Mouse (Mus musculus) stomach, embryonic 15.5 days (tissue): ENCODE data around the gene Olfr351. TPM values are rescaled to one million over a fixed set of nuclear protein-coding genes. Genes with fewer than 3 reads are reported as not detected.

Experiments
- ATAC-seq: fragments of 200-750 bp; cut with Nextera tagmentation; 2 replicates; pipeline ENCODE4 v1.8.0; 2017; ENCODE audit warnings: low read depth, moderate number of reproducible peaks, moderate TSS enrichment; ENCODE audit not compliant: insufficient read depth, low FRiP score
- H3K27ac ChIP-seq: fragments of 300-500 bp; sonication (generic); 2 replicates; pipeline ENCODE4 v1.5.1; 2015; ENCODE audit warnings: mild to moderate bottlenecking, inconsistent platforms
- H3K27me3 ChIP-seq: fragments of 300-500 bp; sonication (generic); replicated peaks from 2 replicates; pipeline ENCODE4 v1.6.1; 2015; ENCODE audit warnings: inconsistent platforms
- H3K36me3 ChIP-seq: fragments of 300-500 bp; sonication (generic); 2 replicates; pipeline ENCODE4 v1.6.1; 2015; ENCODE audit warnings: inconsistent platforms
- H3K4me1 ChIP-seq: fragments of 300-500 bp; sonication (generic); 2 replicates; pipeline ENCODE4 v1.6.1; 2015; ENCODE audit warnings: inconsistent platforms
- H3K4me2 ChIP-seq: fragments of 300-500 bp; sonication (generic); 2 replicates; pipeline ENCODE4 v1.6.1; 2015; ENCODE audit warnings: mild to moderate bottlenecking, inconsistent platforms
- H3K4me3 ChIP-seq: fragments of 300-500 bp; sonication (generic); replicated peaks from 2 replicates; pipeline ENCODE4 v1.5.1; 2015; ENCODE audit warnings: inconsistent platforms
- H3K9ac ChIP-seq: fragments of 300-500 bp; sonication (generic); 2 replicates; pipeline ENCODE4 v1.6.1; 2015; ENCODE audit warnings: inconsistent platforms
- H3K9me3 ChIP-seq: fragments of 300-500 bp; sonication (generic); 2 replicates; pipeline ENCODE4 v1.6.1; 2016; ENCODE audit warnings: inconsistent platforms
- WGBS: fragments of 180-500 bp; shearing (Covaris S2); methylation state at CpG from one replicate; pipeline ENCODE4 v1.1.7; 2015; 5-methylcytosine and 5-hydroxymethylcytosine counted together
- polyA plus RNA-seq: library from polyadenylated mRNA; unstranded; fragments of >200 nt; fragmentation: Nextera tagmentation; extraction: Ambion mirVana; gene quantifications from 2 replicates; pipeline ENCODE4 v1.2.1, GENCODE M21; 2015

Gene Olfr351
- polyA plus RNA-seq = not detected in 2 replicates

DNA sequence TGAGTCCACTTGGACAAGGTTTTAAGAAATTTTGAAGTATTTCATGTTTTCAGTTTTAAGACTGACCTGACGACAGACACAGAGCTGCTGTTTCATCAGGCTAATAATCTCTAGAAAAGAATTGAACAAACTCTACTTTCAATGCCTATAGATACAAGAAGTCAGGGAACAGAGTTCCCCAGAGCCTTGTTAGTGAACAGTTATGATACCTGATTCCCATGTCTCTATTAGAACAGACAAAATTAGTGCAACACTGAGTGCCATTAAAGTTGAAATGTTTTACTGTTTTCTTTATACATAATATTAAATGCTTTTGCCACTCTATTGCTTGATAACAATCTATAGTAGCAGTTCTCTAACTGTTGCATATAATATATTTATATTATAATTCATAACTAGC, at the start of gene Olfr351:
TSS of gene Olfr351 (minus strand) at position 101 of the 400 bp plus-strand sequence.
- Histone ChIP-seq H3K27ac (no peak within 1 kb of the TSS), H3K4me1 (no peaks in the 10 kb centered on the region), H3K9ac (no peak within 1 kb of the TSS), H3K4me3 (no peak within 1 kb of the TSS), H3K9me3 (no peaks in the 10 kb centered on the region), H3K4me2 (no peak within 1 kb of the TSS), H3K36me3 (no peaks in the 10 kb centered on the region), H3K27me3 (no peaks in the 10 kb centered on the region)
- 81% methylated on average over 1 of the region's 1 CpGs for WGBS
- no peak for ATAC-seq

DNA sequence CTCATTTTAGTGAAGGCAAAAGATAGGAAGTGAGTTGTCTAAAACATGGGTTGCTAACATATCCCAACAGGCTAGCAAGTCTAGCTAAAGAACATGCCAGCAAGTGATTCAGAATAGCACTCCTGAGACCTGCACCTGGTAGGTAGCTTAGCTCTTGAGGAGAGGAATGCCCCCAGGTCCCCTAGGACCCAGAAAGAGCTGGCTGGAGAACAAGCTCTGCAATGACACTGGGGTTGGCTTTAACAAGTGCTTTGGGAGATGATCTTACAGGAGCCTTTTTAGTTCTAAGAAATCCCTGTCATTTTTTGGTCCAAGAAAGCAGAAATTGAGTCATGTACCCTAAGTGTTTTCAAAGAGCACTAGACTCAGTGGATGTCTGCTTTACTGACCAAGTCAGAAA, 42.9 kb upstream of the Olfr351 start, which contains the start of gene Olfr354:
TSS of gene Olfr354 (plus strand) at position 301 of the 400 bp plus-strand sequence.
- H3K4me1 ChIP-seq = no peaks in the 10 kb centered on the region
- no peak within 1 kb of the TSS for H3K27ac ChIP-seq
- H3K4me2 ChIP-seq = no peak within 1 kb of the TSS
- no peaks in the 10 kb centered on the region for H3K9me3 ChIP-seq
- no peaks in the 10 kb centered on the region for H3K27me3 ChIP-seq
- no peak for ATAC-seq
- H3K9ac ChIP-seq = no peak within 1 kb of the TSS
- no peaks in the 10 kb centered on the region for H3K36me3 ChIP-seq
- H3K4me3 ChIP-seq = no peak within 1 kb of the TSS

DNA sequence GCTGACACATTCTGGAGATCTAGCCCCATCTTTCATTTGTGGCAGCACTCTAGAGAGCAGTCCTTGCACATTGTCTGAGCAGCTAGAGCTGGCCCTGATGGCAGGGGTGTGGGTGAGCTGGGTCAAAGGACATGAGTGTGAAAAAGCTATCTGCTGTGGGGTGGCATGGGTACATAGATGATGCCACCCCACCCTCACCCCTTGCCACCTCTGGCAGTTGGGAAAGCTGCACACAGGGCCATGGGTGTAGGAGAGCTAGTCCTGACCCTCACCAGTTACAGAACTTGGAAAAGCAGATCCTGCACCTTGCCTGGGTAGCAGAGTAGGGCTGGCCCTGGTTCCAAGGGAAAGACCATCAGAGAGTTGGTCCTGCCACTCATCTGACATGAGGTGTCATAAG, 34.7 kb upstream of the Olfr351 start:
- H3K9me3 ChIP-seq = no peaks in the 10 kb centered on the region
- no peaks in the 10 kb centered on the region for H3K36me3 ChIP-seq
- H3K4me3 ChIP-seq = no peak overlapping the region
- H3K4me2 ChIP-seq = no peak overlapping the region
- no peak for ATAC-seq
- H3K27ac ChIP-seq = no peak overlapping the region
- no peak overlapping the region for H3K9ac ChIP-seq
- H3K27me3 ChIP-seq = no peaks in the 10 kb centered on the region
- no peaks in the 10 kb centered on the region for H3K4me1 ChIP-seq

DNA sequence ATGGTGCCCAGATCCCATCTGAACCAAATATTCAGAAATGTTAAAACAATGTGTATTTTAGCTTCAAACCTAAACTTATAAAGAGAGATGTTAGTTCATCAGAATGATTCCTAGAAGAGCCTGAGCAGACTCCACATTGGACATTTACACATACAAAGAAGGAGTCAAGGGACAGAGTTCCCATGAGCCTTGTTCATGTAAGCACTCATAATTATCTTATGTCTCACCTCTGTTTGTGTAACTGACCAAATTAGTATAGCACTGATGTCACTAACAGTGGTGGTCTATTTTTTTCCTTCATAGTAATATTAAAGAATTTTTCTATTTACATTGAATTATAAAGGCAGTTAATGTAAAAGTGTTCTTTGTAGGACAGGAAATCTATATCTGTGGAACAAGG, 30.4 kb upstream of the Olfr351 start, which contains the start of gene Olfr353:
TSS of gene Olfr353 (minus strand) at position 101 of the 400 bp plus-strand sequence.
- no peak within 1 kb of the TSS for H3K9ac ChIP-seq
- no peak for ATAC-seq

DNA sequence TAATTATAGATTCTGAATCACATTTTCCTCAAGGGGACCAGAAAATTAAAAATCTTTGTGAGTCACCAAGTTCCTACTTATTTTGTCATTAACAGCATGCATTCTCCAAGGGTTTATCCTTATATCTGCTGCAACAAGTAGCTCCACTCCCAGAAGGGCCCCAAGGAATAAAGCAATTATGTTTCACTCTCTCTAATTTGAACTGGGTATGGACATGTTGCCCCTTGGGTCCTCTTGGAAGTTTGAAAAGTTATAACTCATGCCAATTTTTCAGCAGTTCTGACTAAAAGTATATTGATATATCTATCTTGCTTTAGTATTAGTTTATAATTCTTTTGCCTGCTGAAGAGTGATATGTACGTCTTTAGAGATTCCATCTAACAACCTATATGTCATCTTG, 5.7 kb upstream of the Olfr351 start, which contains the start of gene Olfr352:
TSS of gene Olfr352 (plus strand) at position 301 of the 400 bp plus-strand sequence.
- no peaks in the 10 kb centered on the region for H3K27me3 ChIP-seq
- no peaks in the 10 kb centered on the region for H3K36me3 ChIP-seq
- no peak within 1 kb of the TSS for H3K27ac ChIP-seq
- no peaks in the 10 kb centered on the region for H3K9me3 ChIP-seq
- H3K9ac ChIP-seq = no peak within 1 kb of the TSS
- H3K4me3 ChIP-seq = no peak within 1 kb of the TSS
- no peak within 1 kb of the TSS for H3K4me2 ChIP-seq
- H3K4me1 ChIP-seq = no peaks in the 10 kb centered on the region
- no peak for ATAC-seq
- 82% methylated on average over 1 of the region's 1 CpGs for WGBS

More for the DNA sequence above, 30.4 kb upstream of the Olfr351 start, which contains the start of gene Olfr353:
- Histone ChIP-seq H3K4me3 (no peak within 1 kb of the TSS), H3K4me2 (no peak within 1 kb of the TSS), H3K27me3 (no peaks in the 10 kb centered on the region), H3K4me1 (no peaks in the 10 kb centered on the region), H3K27ac (no peak within 1 kb of the TSS), H3K9me3 (no peaks in the 10 kb centered on the region), H3K36me3 (no peaks in the 10 kb centered on the region)

DNA sequence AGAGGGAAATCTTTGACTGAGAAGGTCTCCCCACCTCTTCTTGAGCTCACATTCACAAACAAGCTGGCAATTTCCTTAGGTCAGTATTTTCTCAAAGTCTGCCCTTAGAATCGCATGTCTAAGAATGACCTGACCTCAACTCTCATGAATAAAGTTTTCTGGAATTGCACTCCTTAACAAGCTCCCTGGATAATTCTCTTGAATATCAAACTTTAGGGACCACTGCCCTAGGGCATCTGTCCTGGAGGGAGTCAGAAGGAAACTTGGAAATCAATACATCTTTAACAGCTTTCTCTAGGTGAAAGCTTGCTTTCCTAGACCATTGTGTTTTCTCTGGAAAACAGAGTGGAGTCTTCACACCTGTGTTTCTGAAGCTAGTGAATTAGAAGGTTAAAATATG, 16.4 kb downstream of the Olfr351 start, which contains the start of gene Olfr350:
TSS of gene Olfr350 (plus strand) at position 301 of the 400 bp plus-strand sequence.
- H3K4me2 ChIP-seq = no peak within 1 kb of the TSS
- no peak within 1 kb of the TSS for H3K27ac ChIP-seq
- H3K36me3 ChIP-seq = no peaks in the 10 kb centered on the region
- WGBS = 81% methylated on average over 1 of the region's 1 CpGs
- ATAC-seq = no peak
- no peaks in the 10 kb centered on the region for H3K27me3 ChIP-seq
- H3K9ac ChIP-seq = no peak within 1 kb of the TSS
- no peaks in the 10 kb centered on the region for H3K9me3 ChIP-seq
- H3K4me1 ChIP-seq = no peaks in the 10 kb centered on the region
- H3K4me3 ChIP-seq = no peak within 1 kb of the TSS

DNA sequence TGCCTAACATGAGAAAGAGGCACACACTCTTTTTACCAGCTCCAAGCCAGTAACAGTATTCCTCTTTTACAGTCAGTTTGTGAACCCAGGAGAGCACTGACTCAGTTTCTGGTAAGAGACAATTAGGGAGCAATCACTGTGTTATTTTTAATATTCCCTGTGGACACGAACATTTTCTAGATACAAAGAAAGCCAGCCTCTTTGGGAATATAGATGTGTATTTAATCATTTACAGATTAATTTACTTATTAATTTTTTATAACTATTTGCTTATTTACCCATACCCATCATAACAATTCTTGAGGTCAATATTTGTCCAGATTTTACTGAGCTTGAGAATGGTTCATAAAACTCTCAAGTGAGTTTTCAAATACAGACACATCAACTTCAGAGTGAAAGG, 45.5 kb downstream of the Olfr351 start, which contains the start of gene Olfr3:
TSS of gene Olfr3 (minus strand) at position 101 of the 400 bp plus-strand sequence.
- no peak within 1 kb of the TSS for H3K4me3 ChIP-seq
- no peaks in the 10 kb centered on the region for H3K9me3 ChIP-seq
- H3K9ac ChIP-seq = no peak within 1 kb of the TSS
- no peaks in the 10 kb centered on the region for H3K36me3 ChIP-seq
- ATAC-seq = no peak
- no peak within 1 kb of the TSS for H3K4me2 ChIP-seq
- no peaks in the 10 kb centered on the region for H3K27me3 ChIP-seq
- H3K27ac ChIP-seq = no peak within 1 kb of the TSS
- no peaks in the 10 kb centered on the region for H3K4me1 ChIP-seq
- 76% methylated on average over 1 of the region's 1 CpGs for WGBS

Other genes with a start within 250 kb of the Olfr351 start
- gene Olfr345, start 222.6 kb downstream of the Olfr351 start, polyA plus RNA-seq = not detected in 2 replicates
- not detected in 2 replicates for gene Olfr346, start 176.9 kb downstream of the Olfr351 start, polyA plus RNA-seq
- not detected in 2 replicates for gene Olfr347, start 130.8 kb downstream of the Olfr351 start, polyA plus RNA-seq
- not detected in 2 replicates for gene Olfr348, start 78.4 kb downstream of the Olfr351 start, polyA plus RNA-seq
- not detected in 2 replicates for gene Olfr50, start 72.1 kb downstream of the Olfr351 start, polyA plus RNA-seq
- gene Olfr3, start 45.6 kb downstream of the Olfr351 start, polyA plus RNA-seq = not detected in 2 replicates
- not detected in 2 replicates for gene Olfr350, start 16.4 kb downstream of the Olfr351 start, polyA plus RNA-seq
- gene Olfr352, start 5.8 kb upstream of the Olfr351 start, polyA plus RNA-seq = not detected in 2 replicates
- gene Olfr353, start 30.3 kb upstream of the Olfr351 start, polyA plus RNA-seq = not detected in 2 replicates
- gene Olfr354, start 43.0 kb upstream of the Olfr351 start, polyA plus RNA-seq = not detected in 2 replicates
- not detected in 2 replicates for gene Olfr355, start 66.2 kb upstream of the Olfr351 start, polyA plus RNA-seq
- gene Olfr356, start 74.5 kb upstream of the Olfr351 start, polyA plus RNA-seq = not detected in 2 replicates
- gene Olfr357, start 131.2 kb upstream of the Olfr351 start, polyA plus RNA-seq = not detected in 2 replicates
- gene Olfr358, start 146.7 kb upstream of the Olfr351 start, polyA plus RNA-seq = not detected in 2 replicates
- gene Olfr360, start 203.1 kb upstream of the Olfr351 start, polyA plus RNA-seq = not detected in 2 replicates
- not detected in 2 replicates for gene Olfr361, start 226.6 kb upstream of the Olfr351 start, polyA plus RNA-seq